Mouse (Mus musculus): ENCODE measurements around the gene Smc4.
"Not testable (repeated sequence)": the region's sequence is repeated elsewhere in the genome, so short reads cannot be mapped to it uniquely, and the experiment has no call there.

Gene Smc4

GRCm38 (mm10) chr3:69018635-69019034 is 14.1 kb downstream of the Smc4 start:
- DNase-seq (ENCODE audit: low read depth), result not testable (repeated sequence)

DNA sequence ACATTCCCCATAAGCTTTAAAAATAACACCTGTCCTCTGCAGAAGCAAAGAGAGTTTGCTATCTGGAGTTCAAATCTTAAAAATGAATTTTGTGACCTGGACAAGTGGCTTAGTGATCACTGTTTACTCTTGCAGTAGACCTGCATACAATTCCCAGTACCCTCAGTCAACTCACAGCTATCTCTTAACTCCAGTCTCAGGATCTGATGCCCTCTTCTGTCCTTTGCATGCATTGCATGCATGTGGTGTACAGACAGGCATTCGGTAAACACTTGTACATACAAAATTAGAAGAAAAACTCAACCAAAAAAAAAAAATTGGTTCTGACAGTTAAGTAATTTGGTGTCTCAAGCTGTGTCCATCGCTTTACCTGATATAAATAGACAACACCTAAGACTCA is 15.7 kb downstream of the Smc4 start:
- peak; percentile 67 for DNase-seq (ENCODE audit: low read depth)

DNA sequence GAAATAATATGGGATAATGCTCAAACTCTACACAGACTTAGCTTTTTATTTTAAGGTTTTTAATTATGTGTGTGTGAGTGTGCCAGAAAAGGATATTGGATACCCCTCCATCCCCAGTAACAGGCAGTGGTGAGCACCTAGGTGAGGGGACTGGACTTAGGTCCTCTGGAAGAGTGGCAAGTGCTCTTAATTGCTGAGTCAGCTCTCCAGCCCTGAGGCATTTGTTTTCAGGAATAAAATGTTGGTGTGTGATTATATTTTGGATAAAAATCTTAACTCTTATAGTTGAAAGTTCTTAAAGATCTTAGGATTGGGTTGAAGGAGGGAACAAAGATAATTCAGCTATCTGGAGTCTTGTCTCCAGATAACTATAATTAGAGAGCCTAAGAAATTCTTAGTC is 16.2 kb downstream of the Smc4 start:
- no peak for DNase-seq (ENCODE audit: low read depth)

GRCm38 (mm10) chr3:69026133-69026783 is 21.7 kb downstream of the Smc4 start:
- no peak for DNase-seq (ENCODE audit: low read depth)

DNA sequence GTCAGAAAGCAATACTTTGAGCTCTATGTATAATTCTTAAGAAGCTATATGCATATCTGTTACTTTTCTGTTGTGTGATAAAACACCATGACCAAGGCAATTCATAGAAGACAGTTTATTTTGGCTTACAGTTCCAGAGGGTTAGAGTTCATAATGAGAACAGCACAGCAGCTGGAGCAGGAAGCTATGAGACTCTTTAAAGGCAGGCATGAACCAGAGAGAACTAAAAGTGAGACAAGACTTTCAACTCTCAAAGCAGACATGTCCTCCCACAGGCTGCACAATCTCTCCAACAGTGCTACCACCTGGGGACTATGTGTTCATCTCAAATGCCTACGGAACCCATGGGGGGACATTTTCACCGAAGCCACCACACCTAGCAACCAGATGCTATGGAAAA is 35.6 kb downstream of the Smc4 start:
- DNase-seq (ENCODE audit: low read depth), result no peak

- peak; percentile 83 for DNase-seq (ENCODE audit: low read depth)
Measured at GRCm38 (mm10) chr3:69041298-69041697, 36.8 kb downstream of the Smc4 start.

- no peak for DNase-seq (ENCODE audit: low read depth)
Measured at GRCm38 (mm10) chr3:69044167-69044591, 39.6 kb downstream of the Smc4 start.

DNA sequence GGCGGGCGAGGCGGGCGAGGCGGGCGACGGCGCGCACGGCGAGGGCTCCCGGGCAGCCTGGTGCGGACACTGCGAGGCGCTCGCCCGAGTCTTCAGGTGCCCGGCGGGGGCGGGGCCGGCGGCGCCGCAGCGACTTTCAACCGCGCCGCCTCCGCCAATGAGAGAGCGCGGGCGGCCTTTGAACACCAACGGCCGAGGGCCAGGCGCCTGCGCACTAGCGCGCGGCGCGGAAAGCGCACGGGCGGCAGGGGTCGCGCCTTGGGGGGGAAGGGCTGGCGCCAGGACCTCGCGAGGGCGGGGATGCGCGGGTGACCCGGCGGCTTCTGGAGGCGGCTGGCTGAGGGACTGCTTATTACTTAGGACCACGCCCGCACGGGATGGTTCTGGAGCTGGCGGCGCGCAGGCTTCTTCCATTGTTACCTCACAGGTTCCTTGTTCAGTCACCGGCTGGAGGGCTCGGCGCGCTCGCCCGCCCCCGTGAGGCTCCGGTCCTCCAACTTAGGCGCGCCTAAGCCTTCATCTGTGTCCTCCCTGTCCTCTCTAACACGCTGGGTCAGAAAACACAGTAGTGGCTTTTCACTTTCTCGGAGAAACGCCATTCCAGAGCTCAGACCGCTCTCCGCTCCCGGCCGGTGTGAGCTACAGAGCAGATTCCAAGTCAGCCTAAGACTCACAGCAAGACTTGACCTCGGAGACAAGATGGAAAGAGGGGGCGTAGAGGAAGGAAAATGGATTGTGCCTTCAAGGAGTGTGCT is 40.3 kb downstream of the Smc4 start, which contains the start of gene Trim59:
Gene Trim59, minus strand, starts transcription at position 111 of the 755 bp plus-strand sequence.
- peak; percentile 94 for DNase-seq (ENCODE audit: low read depth)

DNA sequence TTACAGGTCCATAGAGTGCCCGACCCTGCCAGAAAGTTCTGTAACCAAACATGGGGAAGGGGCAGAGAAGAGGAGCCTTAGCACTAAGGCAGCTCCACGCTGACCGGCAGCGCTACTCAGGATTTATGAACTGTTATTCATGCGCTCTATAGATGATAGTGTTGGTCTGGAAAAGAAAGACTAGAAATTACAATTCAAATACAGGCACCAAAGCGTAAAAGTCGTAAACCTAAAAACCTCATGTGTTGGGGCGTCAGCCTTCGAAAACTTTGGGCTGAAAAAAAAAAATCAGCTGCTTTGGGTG is 40.8 kb downstream of the Smc4 start:
- DNase-seq (ENCODE audit: low read depth), result no peak

DNA sequence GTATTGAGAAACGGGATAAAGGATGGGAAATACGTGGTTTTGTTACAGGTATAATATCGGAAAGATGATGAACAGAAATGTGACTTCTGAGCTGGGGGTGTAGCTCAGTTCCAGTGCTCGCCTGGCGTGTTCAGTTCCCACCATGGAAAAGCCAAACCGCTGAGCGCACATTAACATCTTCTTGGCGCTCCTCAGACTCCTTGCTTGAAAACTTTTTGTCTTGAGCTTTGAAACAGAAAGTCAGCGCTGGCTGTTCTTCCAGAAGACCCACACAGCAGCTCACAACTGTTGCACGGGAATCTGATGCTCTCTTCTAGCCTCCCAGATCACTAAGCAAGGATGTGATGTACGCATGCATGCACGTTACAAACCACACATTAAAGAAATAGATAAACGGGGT is 41.2 kb downstream of the Smc4 start:
- DNase-seq (ENCODE audit: low read depth), result no peak

DNA sequence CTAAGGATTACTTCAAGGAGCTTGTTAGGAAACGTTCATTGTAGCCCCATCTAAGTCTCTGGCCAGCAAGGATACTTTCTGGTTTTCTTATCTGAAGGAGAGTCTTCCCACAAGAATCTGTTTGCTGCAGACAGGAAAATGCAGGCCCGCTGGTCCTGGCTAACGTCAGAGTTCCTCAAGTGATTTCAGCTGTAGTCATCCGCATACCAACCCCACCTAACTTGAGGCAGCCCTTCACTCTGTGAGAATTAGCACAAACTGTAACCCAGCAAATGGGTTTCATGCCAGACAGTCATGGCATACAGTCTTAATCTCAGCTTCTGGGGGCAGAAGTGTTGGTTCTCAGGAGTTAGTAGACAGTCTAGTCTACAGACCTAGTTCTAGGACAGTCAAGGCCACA is 42.0 kb downstream of the Smc4 start:
- DNase-seq (ENCODE audit: low read depth), result no peak

DNA sequence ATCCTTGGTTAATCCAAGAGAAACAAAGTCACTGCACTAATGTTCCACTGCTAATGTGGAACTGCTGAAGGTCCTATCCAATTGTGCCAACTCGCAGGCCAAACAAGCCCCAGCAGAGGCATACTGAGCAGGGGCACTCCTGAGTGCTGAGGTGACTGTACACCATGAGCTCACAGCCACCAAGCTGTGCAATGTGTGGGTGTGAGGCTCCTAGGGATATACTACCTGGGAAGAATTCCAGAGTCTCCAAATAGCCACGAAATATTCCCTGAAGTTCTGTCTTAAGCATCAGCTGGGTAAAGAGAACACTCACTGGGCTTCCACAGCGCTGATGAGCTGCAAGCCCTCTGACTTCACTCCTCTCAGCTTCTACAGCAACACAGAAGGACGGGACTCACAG is 43.1 kb downstream of the Smc4 start:
- DNase-seq (ENCODE audit: low read depth), result no peak

- no peak for DNase-seq (ENCODE audit: low read depth)
Measured at GRCm38 (mm10) chr3:69049011-69049410, 44.5 kb downstream of the Smc4 start.

DNA sequence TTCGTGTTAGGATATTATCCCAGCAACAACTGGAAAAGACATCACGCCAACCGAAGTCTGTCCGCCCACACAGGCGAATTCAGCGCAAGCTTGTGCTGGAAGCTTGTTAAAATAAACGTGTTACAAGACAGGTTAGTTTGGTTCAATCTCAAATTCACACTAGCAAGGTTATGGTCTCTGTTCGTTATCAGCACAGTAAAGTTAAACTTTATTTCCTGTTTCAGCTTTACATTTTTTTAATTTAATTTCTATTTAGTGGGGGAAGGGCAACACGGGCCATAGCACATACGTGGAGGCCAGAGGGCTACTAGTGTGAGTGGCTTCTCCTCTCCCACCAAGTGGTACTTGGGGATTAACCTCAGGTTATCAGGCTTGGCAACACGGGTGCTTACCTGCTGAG is 47.4 kb downstream of the Smc4 start:
- DNase-seq (ENCODE audit: low read depth), result no peak

DNA sequence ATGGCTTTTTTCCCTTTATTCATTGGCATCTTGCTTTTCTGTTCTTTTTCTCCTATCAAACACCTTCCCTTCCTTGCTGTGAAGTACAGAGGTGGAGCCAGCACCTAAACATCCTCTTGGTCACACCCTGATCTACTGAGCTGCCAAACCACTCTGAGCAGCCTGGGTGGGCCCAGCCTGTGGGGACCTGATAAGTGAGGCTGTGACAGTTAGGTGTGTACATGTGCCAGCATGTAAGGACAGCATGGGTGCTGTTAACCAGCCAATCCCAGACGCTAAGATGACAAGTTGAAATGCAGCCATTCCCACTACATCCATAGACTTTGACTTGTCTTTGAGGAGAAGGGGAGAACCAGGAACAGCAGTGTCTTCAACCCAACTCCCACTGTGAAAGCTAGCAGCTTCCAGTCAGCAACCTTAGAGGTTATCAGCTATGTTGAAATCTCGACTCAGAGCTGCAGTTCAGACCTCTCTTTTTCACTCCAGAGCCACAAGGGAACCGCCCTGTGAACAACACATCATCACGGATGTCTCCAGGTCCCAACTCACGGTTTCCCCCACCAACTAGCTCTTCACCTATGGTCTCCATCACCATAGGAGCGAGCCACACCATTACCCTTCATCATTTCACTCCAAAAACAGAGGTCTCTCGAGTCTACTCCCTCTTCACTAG is 50.4 kb downstream of the Smc4 start:
- DNase-seq (ENCODE audit: low read depth), result no peak

- DNase-seq (ENCODE audit: low read depth), result no peak
Measured at GRCm38 (mm10) chr3:69055871-69056270, 51.3 kb downstream of the Smc4 start.

- DNase-seq (ENCODE audit: low read depth), result peak; percentile 20
Measured at GRCm38 (mm10) chr3:69060672-69061071, 56.1 kb downstream of the Smc4 start.

DNA sequence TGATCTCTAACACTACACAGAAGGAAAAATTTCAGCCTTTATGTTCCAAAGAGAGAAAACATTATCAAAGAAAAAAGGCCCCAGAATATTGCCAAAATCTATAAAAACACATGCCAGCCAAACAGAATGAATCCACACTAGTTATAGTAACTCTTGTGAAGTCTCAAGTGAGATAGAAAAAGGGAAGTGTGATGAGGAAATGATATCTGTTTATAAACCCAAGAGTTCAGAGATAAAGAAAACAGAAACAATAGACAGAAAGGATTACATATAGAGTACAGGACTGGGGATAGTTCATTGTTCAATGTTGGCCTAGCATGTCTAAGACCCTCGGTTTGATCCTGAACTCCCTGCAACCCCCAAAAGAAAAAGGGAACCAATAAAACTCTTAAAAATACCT is 58.2 kb downstream of the Smc4 start:
- no peak for DNase-seq (ENCODE audit: low read depth)

GRCm38 (mm10) chr3:69064005-69064404 is 59.5 kb downstream of the Smc4 start:
- DNase-seq (ENCODE audit: low read depth), result peak; percentile 76

All from induced T-regulatory cell, adult 2 months (primary cell).